Mouse (Mus musculus): ENCODE results near the gene Padi1.

Gene Padi1

DNA sequence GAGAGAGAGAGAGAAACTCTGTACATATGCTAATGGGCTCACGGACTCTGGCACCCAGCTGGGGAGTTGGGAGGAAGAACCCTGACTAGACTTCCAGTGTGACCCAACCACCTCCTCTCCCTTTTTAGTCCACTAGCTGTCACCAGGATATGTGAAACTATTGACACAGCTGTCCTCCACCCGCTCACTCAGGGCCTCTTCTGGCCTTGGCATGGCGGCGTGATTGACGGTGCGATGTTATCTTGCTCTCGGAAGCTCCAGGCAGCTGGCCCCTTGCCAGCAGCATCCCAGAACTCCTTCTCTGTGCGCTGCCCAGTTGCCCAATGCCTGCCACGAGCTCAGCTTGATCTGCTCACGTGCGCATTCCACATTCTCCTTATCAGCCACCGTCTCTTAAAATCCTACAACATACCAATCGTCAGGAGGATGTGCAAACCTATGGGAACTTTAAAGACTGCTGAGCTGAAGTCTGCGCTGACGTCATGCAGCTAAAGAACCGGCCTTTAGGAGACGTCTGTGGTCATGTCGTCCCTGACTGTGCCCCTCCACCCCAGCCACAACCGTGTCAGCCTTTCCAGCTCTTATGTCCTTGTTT, 65.7 kb downstream of the Padi1 start:
- peak; percentile 19 for DNase-seq

DNA sequence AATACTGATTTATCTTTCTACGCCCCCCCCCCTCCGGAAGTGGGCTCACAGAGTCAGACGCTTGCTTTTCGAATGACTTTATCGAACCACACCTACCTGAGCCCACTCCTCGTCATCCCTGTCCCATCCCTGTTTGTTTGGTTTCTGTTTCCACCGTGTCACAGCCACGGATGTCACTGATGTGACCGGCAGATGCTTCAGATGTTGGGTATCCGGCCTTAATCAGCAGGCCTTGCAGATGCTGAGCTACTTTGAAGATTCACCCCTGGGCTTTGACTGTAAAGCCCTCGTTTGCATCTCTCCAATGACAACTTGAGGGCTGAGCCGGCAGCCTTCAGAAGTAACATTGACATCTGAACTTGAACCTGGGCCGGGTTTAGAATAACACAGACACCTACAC, 69.0 kb downstream of the Padi1 start:
- no peak for DNase-seq

DNA sequence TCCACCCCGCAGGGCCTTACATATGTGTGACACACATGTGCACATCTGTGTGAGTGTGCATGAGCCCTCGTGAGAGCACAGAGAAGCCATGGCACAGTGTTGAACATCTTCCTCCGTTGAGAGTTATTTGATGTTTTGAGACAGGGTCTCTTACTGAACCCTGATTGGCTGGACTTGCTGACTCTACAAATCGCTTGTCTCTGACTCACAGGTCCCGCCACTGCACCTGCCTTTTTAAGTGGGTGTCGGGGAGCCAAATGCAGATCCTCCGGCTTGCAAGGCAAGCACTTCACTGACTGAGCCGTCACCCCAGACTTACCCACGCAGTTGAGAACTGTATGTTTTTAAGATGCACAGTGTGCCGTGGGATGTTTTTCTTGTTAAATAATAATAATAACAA, 69.7 kb downstream of the Padi1 start:
- DNase-seq: no peak

DNA sequence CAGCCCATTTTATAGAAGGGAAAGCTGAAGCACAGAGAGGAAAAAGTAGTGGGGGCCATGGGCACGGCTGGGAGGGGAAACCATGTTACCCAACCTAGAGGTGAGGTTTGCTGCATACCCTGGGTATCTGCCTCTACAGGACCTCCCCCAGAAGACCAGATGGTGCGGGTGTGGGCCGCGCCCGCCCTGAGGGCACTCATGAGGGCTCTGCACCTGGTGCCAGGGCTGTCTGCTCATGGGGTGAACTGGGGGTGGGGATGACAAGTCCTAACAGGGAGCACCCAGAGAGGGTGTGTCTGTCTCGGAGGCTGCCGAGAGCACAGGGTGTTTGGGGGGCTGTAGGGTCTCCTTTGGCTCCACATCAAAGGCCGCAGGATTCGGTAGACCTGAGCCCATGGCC, 70.7 kb downstream of the Padi1 start:
- no peak for DNase-seq

DNA sequence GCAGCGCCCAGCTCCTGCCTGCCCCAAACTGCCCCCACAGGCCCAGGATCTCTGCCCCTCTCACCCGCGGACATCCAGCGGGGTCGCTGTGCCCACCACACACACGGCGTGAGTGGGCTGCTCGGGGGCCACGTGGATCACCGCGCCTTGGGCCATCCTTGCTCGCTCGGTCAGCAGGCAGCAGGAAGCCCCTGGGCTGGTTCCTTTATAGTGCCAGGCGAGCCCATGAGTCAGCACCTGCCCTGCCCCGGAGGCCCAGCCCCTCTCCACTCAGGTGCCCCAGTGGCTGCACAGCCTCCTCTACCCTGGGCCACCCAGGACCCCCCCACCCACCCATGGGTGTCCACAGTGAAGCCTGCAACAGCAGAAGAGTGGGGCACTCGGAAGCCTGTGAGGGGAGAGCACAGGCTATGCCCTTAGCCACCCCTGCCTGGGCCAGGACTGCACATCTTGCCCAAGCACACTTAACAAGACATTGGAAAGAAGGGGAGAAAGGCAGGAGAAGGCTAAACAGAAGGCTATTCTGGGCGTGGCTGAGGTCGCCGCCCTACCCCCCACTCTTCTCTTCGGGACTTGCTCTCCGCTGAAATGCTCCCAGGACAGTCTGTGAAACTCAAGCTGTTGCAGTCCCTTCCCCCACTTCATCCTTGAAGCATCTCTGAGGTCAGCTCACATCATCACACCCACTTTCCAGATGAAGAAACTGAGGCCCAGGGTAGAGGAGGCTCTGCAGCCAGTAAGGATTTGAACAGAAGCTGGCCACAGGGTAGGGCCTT, 71.4 kb downstream of the Padi1 start, which contains the start of gene Padi4:
Gene Padi4, minus strand, starts transcription at position 212 of the 776 bp plus-strand sequence.
- DNase-seq: no peak

DNA sequence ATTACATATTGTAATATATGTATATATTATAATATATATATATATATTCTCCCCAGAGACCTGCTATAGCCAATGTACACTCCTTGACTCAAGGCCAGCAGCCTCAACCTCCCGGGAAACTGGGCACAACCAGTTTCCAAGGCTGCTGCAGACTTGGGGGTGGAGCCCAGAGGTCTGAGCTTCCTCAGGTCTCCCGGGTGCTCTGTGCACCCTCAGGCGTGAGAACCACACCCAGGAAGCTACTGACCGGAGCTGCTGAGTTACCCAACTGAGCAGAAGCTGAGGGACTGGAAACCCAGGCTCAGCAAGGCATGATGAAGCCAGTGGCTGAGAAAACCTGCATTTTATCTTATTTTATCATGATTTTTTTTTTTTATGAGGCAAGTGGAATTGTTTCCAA, 74.5 kb downstream of the Padi1 start:
- peak; percentile 27 for DNase-seq

DNA sequence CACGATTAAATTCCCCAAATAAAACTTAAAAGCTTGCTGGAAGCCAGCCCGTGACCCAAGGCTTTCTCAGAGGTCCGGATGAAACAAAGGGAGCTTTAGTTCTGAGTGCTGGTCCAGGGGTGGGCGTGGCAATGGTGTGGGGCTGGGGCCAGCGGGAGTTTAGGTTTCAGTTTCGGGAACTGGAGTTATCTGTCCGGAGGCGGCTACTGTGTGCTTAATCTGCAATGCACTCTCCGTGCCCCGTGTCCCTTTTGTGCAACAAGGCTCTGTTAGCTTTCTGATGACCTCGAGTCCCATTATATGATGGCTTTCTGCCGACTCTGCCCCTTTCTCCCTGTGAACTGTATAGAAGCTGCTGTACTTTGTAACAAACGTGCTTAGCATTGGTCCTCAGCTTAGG, 75.1 kb downstream of the Padi1 start:
- peak; percentile 53 for DNase-seq

DNA sequence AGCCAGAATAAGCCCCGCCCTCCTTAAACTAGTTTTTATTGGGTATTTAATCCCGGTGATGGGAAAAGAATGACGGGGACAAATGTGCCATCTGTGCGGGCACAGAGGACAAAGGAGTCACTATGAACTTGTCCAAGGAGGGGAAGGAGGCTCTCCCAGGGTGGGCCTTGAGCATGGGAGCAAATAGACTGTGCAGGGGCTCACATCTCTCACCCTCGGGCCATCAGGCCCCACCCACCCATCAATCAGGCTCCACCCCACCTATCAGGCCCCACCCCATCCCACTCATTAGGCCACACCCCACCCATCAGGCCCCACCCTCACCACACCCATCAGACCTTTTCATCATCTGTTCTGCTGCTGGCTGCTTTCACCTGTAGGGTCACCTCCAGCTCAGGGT, 76.6 kb downstream of the Padi1 start:
- no peak for DNase-seq

DNA sequence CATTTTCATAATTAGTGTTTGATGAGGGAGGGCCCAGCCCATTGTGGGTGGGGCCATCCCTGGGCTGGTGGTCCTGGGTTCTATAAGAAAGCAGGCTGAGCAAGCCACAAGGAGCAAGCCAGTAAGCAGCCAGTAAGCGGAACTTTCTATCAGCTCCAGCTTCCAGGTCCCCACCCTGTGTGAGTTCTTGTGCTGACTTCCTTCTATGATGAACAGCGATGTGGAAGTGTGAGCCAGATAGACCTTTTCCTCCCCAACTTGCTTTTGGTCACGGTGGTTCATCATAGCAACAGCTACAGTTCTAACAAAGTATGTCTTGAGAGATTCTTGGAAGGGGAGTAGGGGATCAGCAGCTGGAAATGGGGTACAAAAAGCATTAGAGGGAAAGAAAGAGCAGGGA, 79.6 kb downstream of the Padi1 start:
- no peak for DNase-seq

DNA sequence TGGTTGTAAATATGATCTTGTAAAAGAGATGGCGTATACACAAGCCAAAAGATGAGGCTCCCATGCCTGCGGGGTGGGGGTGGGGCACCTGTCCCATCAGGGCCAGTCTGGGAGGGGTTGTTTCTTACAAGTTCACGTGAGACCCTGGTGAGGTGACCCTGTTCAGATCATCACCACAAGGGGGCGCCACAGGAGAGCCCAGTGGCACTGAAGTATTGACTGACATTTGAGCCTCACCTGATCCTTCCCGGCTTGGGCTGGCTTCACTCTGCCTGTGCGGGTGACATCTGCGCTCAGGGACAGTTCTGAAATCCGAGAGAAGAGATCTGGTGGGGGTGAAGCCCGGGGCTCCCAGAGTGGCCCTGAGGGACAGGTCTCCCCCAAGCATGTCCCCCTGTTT, 82.4 kb downstream of the Padi1 start:
- DNase-seq: peak; percentile 47
